ENCODE assay signal across 18 mouse cellular contexts in genomic region chr17:62622481-62622880, GRCm38 (mm10).
DNase-seq lines count a peak whose midpoint lies in the region; ATAC-seq and TF ChIP-seq lines count a peak whose summit lies in the region.
"Had no signal": no experiment of that assay in that cellular context is flagged by ENCODE, and none has a peak within 500 bp of the region (broad histone marks: within the 10 kb centered on the region; RNA-seq: fewer than 3 reads in every experiment).

No protein-coding gene starts in this region.

- H3K36me3 ChIP-seq in lung, embryonic 14.5 days (ENCODE audit: insufficient read depth), result no peaks in the 10 kb centered on the region
- H3K36me3 ChIP-seq in lung, postnatal 0 days (ENCODE audit: insufficient read depth, low read length), result no peaks in the 10 kb centered on the region
- H3K36me3 ChIP-seq: embryonic facial prominence, embryonic 10.5 days; hindbrain, embryonic 13.5 days had no signal

- H3K9me3 ChIP-seq in lung, embryonic 14.5 days (ENCODE audit: low read depth, low read length), result no peaks in the 10 kb centered on the region
- H3K9me3 ChIP-seq in lung, postnatal 0 days (ENCODE audit: low read length), result no peaks in the 10 kb centered on the region
- H3K9me3 ChIP-seq: embryonic facial prominence, embryonic 10.5 days; forebrain, embryonic 13.5 days; hindbrain, embryonic 13.5 days had no signal

- no peak overlapping the region for H3K4me2 ChIP-seq in lung, embryonic 14.5 days
- H3K4me2 ChIP-seq in lung, postnatal 0 days (replicated peaks; ENCODE audit: low read depth, low read length), result no peak overlapping the region
- H3K4me2 ChIP-seq: forebrain, embryonic 13.5 days; hindbrain, embryonic 13.5 days had no signal

- TF ChIP-seq CTCF in lung, embryonic 14.5 days (IDR thresholded peaks at IDR 0.05; ENCODE audit: low read depth), result no peak
- no peak for TF ChIP-seq CTCF in lung, postnatal 0 days (IDR thresholded peaks at IDR 0.05)

- no peak for TF ChIP-seq EP300 in lung, postnatal 0 days (IDR thresholded peaks at IDR 0.05)

- DNase-seq in adrenal gland, postnatal 14 days, result peak; percentile 64
- no peak for DNase-seq in adrenal gland, adult (ENCODE audit: inconsistent age in 2 of 2, low spot score in 1 of 2)
- peak; percentile 11 for DNase-seq in gastrocnemius, postnatal 10 days
- DNase-seq in gastrocnemius, adult 8-10 months (ENCODE audit: low spot score in 2 of 2), result no peak
- peak; percentile 46 to 48 for DNase-seq in heart, postnatal 10 days
- DNase-seq in heart, adult 8-10 months (ENCODE audit: low spot score), result no peak
- peak; percentile 17 for DNase-seq in lung, embryonic 14.5 days
- DNase-seq in lung, postnatal 0 days (ENCODE audit: low spot score), result no peak
- DNase-seq: cerebellum, adult 11-12 months; cerebellum, adult 9-11 months; forebrain, postnatal 0 days; kidney, adult 11 months; kidney, adult 9 months had no signal

- H3K4me1 ChIP-seq in lung, embryonic 14.5 days (ENCODE audit: insufficient read depth), result no peaks in the 10 kb centered on the region
- H3K4me1 ChIP-seq in lung, postnatal 0 days (ENCODE audit: insufficient read depth, low read depth, low read length), result no peaks in the 10 kb centered on the region

- 74% methylated on average over 4 of the region's 4 CpGs for WGBS in lung, embryonic 14.5 days
- WGBS in lung, postnatal 0 days, result 74% methylated on average over 4 of the region's 4 CpGs

- no peak overlapping the region for H3K4me3 ChIP-seq in lung, embryonic 14.5 days (ENCODE audit: low read depth, low read length)
- no peak overlapping the region for H3K4me3 ChIP-seq in lung, postnatal 0 days (ENCODE audit: low read depth, low read length)
- H3K4me3 ChIP-seq: embryonic facial prominence, embryonic 10.5 days; forebrain, embryonic 13.5 days; hindbrain, embryonic 13.5 days had no signal

- no peak overlapping the region for H3K9ac ChIP-seq in lung, embryonic 14.5 days
- no peak overlapping the region for H3K9ac ChIP-seq in lung, postnatal 0 days (replicated peaks; ENCODE audit: low read depth)
- H3K9ac ChIP-seq: forebrain, embryonic 13.5 days; forebrain, postnatal 0 days; hindbrain, embryonic 13.5 days had no signal

- ATAC-seq in lung, embryonic 14.5 days (ENCODE audit: insufficient read depth), result no peak
- no peak for ATAC-seq in lung, postnatal 0 days
- ATAC-seq: forebrain, embryonic 13.5 days; forebrain, postnatal 0 days; hindbrain, postnatal 0 days had no signal

- intact Hi-C loops in heart, postnatal 10 days (cut with DNase I), result no loop called here

- H3K27ac ChIP-seq in lung, embryonic 14.5 days (ENCODE audit: low read depth), result no peak overlapping the region
- no peak overlapping the region for H3K27ac ChIP-seq in lung, postnatal 0 days (ENCODE audit: low read length)
- H3K27ac ChIP-seq: embryonic facial prominence, embryonic 10.5 days; forebrain, embryonic 13.5 days; hindbrain, embryonic 13.5 days; hindbrain, postnatal 0 days; kidney, postnatal 0 days had no signal

- no peaks in the 10 kb centered on the region for H3K27me3 ChIP-seq in lung, embryonic 14.5 days (ENCODE audit: insufficient read depth, low read length)
- no peaks in the 10 kb centered on the region for H3K27me3 ChIP-seq in lung, postnatal 0 days (replicated peaks; ENCODE audit: insufficient read depth, low read length)
- H3K27me3 ChIP-seq: forebrain, embryonic 13.5 days; hindbrain, embryonic 13.5 days had no signal

Comparison
In these comparisons a context has a peak if more than half of its experiments do, and no peak if none do; other contexts are left out.
1. DNase-seq: peak in adrenal gland, postnatal 14 days (single experiment), gastrocnemius, postnatal 10 days (single experiment), heart, postnatal 10 days (2 of 2) and lung, embryonic 14.5 days (single experiment); none in adrenal gland, adult (0 of 2), gastrocnemius, adult 8-10 months (0 of 2), heart, adult 8-10 months (single experiment) and lung, postnatal 0 days (single experiment).